Mouse (Mus musculus) lung, embryonic 14.5 days (tissue): ENCODE data around the gene Hoxa9. TPM values are rescaled to one million over a fixed set of nuclear protein-coding genes. Genes with fewer than 3 reads are reported as not detected.
A peak's percentile ranks its signal among the peaks of the same experiment; 100 is the strongest.

Experiments
- ATAC-seq: fragments of 200-750 bp; cut with Nextera tagmentation; 2 replicates; pipeline ENCODE4 v1.8.0; 2017; ENCODE audit warnings: mild to moderate bottlenecking, moderate TSS enrichment, moderate library complexity; ENCODE audit not compliant: insufficient read depth
- DNase-seq: peaks from one replicate; pipeline ENCODE4 v3.0.0-alpha.2; 2015
- H3K27ac ChIP-seq: fragments of 300-500 bp; sonication (generic); 2 replicates; pipeline ENCODE4 v1.5.1; 2014; ENCODE audit warnings: low read depth, mild to moderate bottlenecking, moderate library complexity
- H3K27me3 ChIP-seq: fragments of 300-500 bp; sonication (generic); 2 replicates; pipeline ENCODE4 v1.6.1; 2014; ENCODE audit warnings: low read length, control low read depth; ENCODE audit not compliant: insufficient read depth
- H3K36me3 ChIP-seq: fragments of 300-500 bp; sonication (generic); 2 replicates; pipeline ENCODE4 v1.6.1; 2014; ENCODE audit warnings: control low read depth; ENCODE audit not compliant: insufficient read depth
- H3K4me1 ChIP-seq: fragments of 300-500 bp; sonication (generic); 2 replicates; pipeline ENCODE4 v1.6.1; 2014; ENCODE audit warnings: antibody characterized with exemption, control low read depth; ENCODE audit not compliant: insufficient read depth
- H3K4me2 ChIP-seq: fragments of 300-500 bp; sonication (generic); 2 replicates; pipeline ENCODE4 v1.6.1; 2014; ENCODE audit warnings: mild to moderate bottlenecking
- H3K4me3 ChIP-seq: fragments of 300-500 bp; sonication (generic); 2 replicates; pipeline ENCODE4 v1.5.1; 2014; ENCODE audit warnings: low read depth, low read length
- H3K9ac ChIP-seq: fragments of 300-500 bp; sonication (generic); 2 replicates; pipeline ENCODE4 v1.6.1; 2014
- H3K9me3 ChIP-seq: fragments of 300-500 bp; sonication (generic); 2 replicates; pipeline ENCODE4 v1.6.1; 2016; ENCODE audit warnings: low read depth, low read length, control low read depth
- CTCF ChIP-seq: IDR thresholded peaks from 2 replicates; pipeline ENCODE4 v1.5.1; 2016; ENCODE audit warnings: antibody characterized with exemption, low read depth
- WGBS: fragments of 180-500 bp; shearing (Covaris S2); extraction: QIAGEN DNeasy Blood & Tissue Kit; methylation state at CpG from one replicate; pipeline ENCODE4 v1.1.7; 2014; 5-methylcytosine and 5-hydroxymethylcytosine counted together
- polyA plus RNA-seq: library from polyadenylated mRNA; unstranded; fragments of >200 nt; fragmentation: Nextera tagmentation; extraction: Ambion mirVana; gene quantifications from 2 replicates; pipeline ENCODE4 v1.2.1, GENCODE M21; 2014

The Hoxa9 gene
- polyA plus RNA-seq, 1 experiment from 2014 or later: not detected

- TF ChIP-seq CTCF: no peak
- no peaks in the 10 kb centered on the region for H3K36me3 ChIP-seq
- 0 out of 2 replicates have a peak overlapping the region, but pooled peaks have one; percentile 2 for H3K27ac ChIP-seq
- H3K9me3 ChIP-seq: no peaks in the 10 kb centered on the region
- DNase-seq (peak; percentile 26), ATAC-seq (no peak)
- 2% methylated on average over 60 of the region's 60 CpGs for WGBS
- peak overlapping the region; percentile 81 for H3K4me2 ChIP-seq
- H3K9ac ChIP-seq: peak overlapping the region; percentile 39; the same call in 1 of the 2 replicates
- H3K27me3 ChIP-seq: peaks cover 99% of the 10 kb centered on the region
- H3K4me1 ChIP-seq: no peaks in the 10 kb centered on the region
- peak overlapping the region; percentile 47 for H3K4me3 ChIP-seq
Observed at GRCm38 (mm10) chr6:52216691-52217458, 14.0 kb downstream of the Hoxa9 start.

- no peak for TF ChIP-seq CTCF
- H3K27me3 ChIP-seq: peaks cover 99% of the 10 kb centered on the region
Observed at GRCm38 (mm10) chr6:52215771-52216535, 14.9 kb downstream of the Hoxa9 start.

GRCm38 (mm10) chr6:52215070-52215469 lies 15.8 kb downstream of the Hoxa9 start:
- H3K27ac ChIP-seq: no peak overlapping the region
- H3K4me2 ChIP-seq: no peak overlapping the region
- no peaks in the 10 kb centered on the region for H3K4me1 ChIP-seq
- peaks cover 99% of the 10 kb centered on the region for H3K27me3 ChIP-seq
- no peak overlapping the region for H3K4me3 ChIP-seq
- no peak overlapping the region for H3K9ac ChIP-seq
- no peak for TF ChIP-seq CTCF
- H3K9me3 ChIP-seq: no peaks in the 10 kb centered on the region
- no peak for ATAC-seq
- WGBS: 35% methylated on average over 3 of the region's 3 CpGs
- H3K36me3 ChIP-seq: no peaks in the 10 kb centered on the region
- DNase-seq: no peak

More at GRCm38 (mm10) chr6:52215771-52216535, 14.9 kb downstream of the Hoxa9 start:
- Histone ChIP-seq H3K36me3 (no peaks in the 10 kb centered on the region), H3K27ac (no peak overlapping the region), H3K4me3 (peak overlapping the region; percentile 13; the same call in 1 of the 2 replicates), H3K9ac (no peak overlapping the region), H3K4me2 (peak overlapping the region; percentile 81), H3K9me3 (no peaks in the 10 kb centered on the region), H3K4me1 (no peaks in the 10 kb centered on the region)
- no peak for ATAC-seq
- 5% methylated on average over 30 of the region's 30 CpGs for WGBS
- no peak for DNase-seq

GRCm38 (mm10) chr6:52214271-52214670 lies 16.6 kb downstream of the Hoxa9 start:
- Histone ChIP-seq H3K9me3 (no peaks in the 10 kb centered on the region), H3K36me3 (no peaks in the 10 kb centered on the region), H3K4me3 (no peak overlapping the region), H3K27me3 (peaks cover 98% of the 10 kb centered on the region), H3K9ac (no peak overlapping the region), H3K4me2 (peak overlapping the region; percentile 87; the same call in 1 of the 2 replicates), H3K4me1 (no peaks in the 10 kb centered on the region), H3K27ac (no peak overlapping the region)
- DNase-seq (peak; percentile 44), ATAC-seq (no peak)
- TF ChIP-seq CTCF: no peak
- 32% methylated on average over 5 of the region's 5 CpGs for WGBS

GRCm38 (mm10) chr6:52213119-52213986 lies 17.5 kb downstream of the Hoxa9 start, which contains the start of the genes Hoxa3 and Gm28308:
Hoxa3 (minus strand) TSS chr6:52213336.
Gm28308 (minus strand) TSS chr6:52213339.
- Histone ChIP-seq H3K9ac (peak within 1 kb of the TSS; percentile 40), H3K36me3 (no peaks in the 10 kb centered on the region), H3K27me3 (peaks cover 98% of the 10 kb centered on the region), H3K27ac (peak within 1 kb of the TSS; percentile 85; the same call in 1 of the 2 replicates), H3K9me3 (no peaks in the 10 kb centered on the region), H3K4me2 (peak within 1 kb of the TSS; percentile 87), H3K4me3 (peak within 1 kb of the TSS; percentile 43), H3K4me1 (0 out of 2 replicates have a peak, but pooled peaks cover 3% of the 10 kb centered on the region)
- 9% methylated on average over 38 of the region's 38 CpGs for WGBS
- DNase-seq (peak; percentile 80), ATAC-seq (peak; percentile 21; the same call in 1 of the 2 replicates)
- no peak for TF ChIP-seq CTCF

- Histone ChIP-seq H3K9me3 (no peaks in the 10 kb centered on the region), H3K9ac (peak overlapping the region; percentile 40), H3K27me3 (peaks cover 95% of the 10 kb centered on the region), H3K4me1 (0 out of 2 replicates have a peak, but pooled peaks cover 3% of the 10 kb centered on the region), H3K4me3 (peak overlapping the region; percentile 43), H3K27ac (peak overlapping the region; percentile 85; the same call in 1 of the 2 replicates), H3K4me2 (peak overlapping the region; percentile 87), H3K36me3 (no peaks in the 10 kb centered on the region)
- ATAC-seq: no peak
- DNase-seq: peak; percentile 49
- WGBS: 4% methylated on average over 22 of the region's 22 CpGs
- TF ChIP-seq CTCF: no peak
Observed at GRCm38 (mm10) chr6:52212556-52213118, 18.3 kb downstream of the Hoxa9 start.
